Mouse (Mus musculus): ENCODE measurements at regions not wholly inside any gene's neighbourhood (a gene's known extent, or its start where the extent isn't known, plus 50 kb on each side); places are given as distances from the start of the nearest gene placed in this dataset.

DNA sequence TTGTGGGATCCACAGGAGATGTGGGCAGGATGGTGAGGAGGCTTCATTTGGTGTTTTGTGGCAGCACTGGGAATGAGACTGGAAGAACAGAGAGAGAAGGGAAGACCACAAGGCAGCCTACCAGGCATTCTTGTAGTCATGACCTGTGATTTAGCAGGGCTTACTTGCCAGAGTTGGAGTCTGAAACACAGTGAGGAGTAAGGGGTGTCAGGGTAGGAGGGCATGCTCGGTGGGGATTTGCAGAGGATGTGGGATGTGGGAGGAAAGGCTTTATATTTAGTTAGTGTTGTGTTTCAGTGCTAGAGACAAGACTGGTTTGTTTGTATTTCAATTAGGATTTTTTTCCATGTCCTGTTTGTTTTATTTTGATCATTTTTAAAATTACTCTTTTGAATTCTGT, 387.3 kb upstream of the Zic1 start:
- no peaks in the 10 kb centered on the region for H3K36me3 ChIP-seq (replicated peaks; ENCODE audit: control insufficient read depth, insufficient read depth, low read length)
- 32% methylated on average over 1 of the region's 1 CpGs for WGBS
- no peak for ATAC-seq (ENCODE audit: insufficient read depth, low read depth)

GRCm38 (mm10) chr9:91711106-91711505, 345.5 kb upstream of the Zic1 start:
- Histone ChIP-seq H3K36me3 (replicated peaks; ENCODE audit: control insufficient read depth, insufficient read depth, low read length) (no peaks in the 10 kb centered on the region), H3K4me2 (ENCODE audit: low read depth, low read length) (no peak overlapping the region), H3K27me3 (ENCODE audit: control insufficient read depth, insufficient read depth, low read length) (no peaks in the 10 kb centered on the region), H3K9me3 (replicated peaks; ENCODE audit: control insufficient read depth, low read length) (no peaks in the 10 kb centered on the region), H3K4me1 (ENCODE audit: control insufficient read depth, insufficient read depth) (no peaks in the 10 kb centered on the region), H3K27ac (ENCODE audit: low read depth) (no peak overlapping the region), H3K4me3 (ENCODE audit: low read depth, low read length) (no peak overlapping the region), H3K9ac (replicated peaks; ENCODE audit: low read depth, low read length) (no peak overlapping the region)
- ATAC-seq (ENCODE audit: insufficient read depth, low read depth) (no peak), DNase-seq (ENCODE audit: low spot score) (no peak)
- whole genome bisulfite sequencing = 65% methylated on average over 5 of the region's 5 CpGs
- no peak for TF ChIP-seq EP300 (IDR thresholded peaks at IDR 0.05; ENCODE audit: low read depth)
- no peak for TF ChIP-seq CTCF (IDR thresholded peaks at IDR 0.05; ENCODE audit: low read depth)

More for the DNA sequence above, 387.3 kb upstream of the Zic1 start:
- no peak overlapping the region for H3K27ac ChIP-seq (ENCODE audit: low read depth)
- no peak overlapping the region for H3K9ac ChIP-seq (replicated peaks; ENCODE audit: low read depth, low read length)
- DNase-seq (ENCODE audit: low spot score) = no peak
- H3K4me2 ChIP-seq (ENCODE audit: low read depth, low read length) = no peak overlapping the region
- H3K4me1 ChIP-seq (ENCODE audit: control insufficient read depth, insufficient read depth) = no peaks in the 10 kb centered on the region
- no peaks in the 10 kb centered on the region for H3K27me3 ChIP-seq (ENCODE audit: control insufficient read depth, insufficient read depth, low read length)
- TF ChIP-seq EP300 (IDR thresholded peaks at IDR 0.05; ENCODE audit: low read depth) (no peak), CTCF (IDR thresholded peaks at IDR 0.05; ENCODE audit: low read depth) (no peak)
- H3K9me3 ChIP-seq (replicated peaks; ENCODE audit: control insufficient read depth, low read length) = no peaks in the 10 kb centered on the region
- no peak overlapping the region for H3K4me3 ChIP-seq (ENCODE audit: low read depth, low read length)

GRCm38 (mm10) chr9:91680859-91681258, 315.2 kb upstream of the Zic1 start:
- H3K9ac ChIP-seq (replicated peaks; ENCODE audit: low read depth, low read length) = no peak overlapping the region
- no peak overlapping the region for H3K4me3 ChIP-seq (ENCODE audit: low read depth, low read length)
- ATAC-seq (ENCODE audit: insufficient read depth, low read depth) (no peak), DNase-seq (ENCODE audit: low spot score) (no peak)
- H3K9me3 ChIP-seq (replicated peaks; ENCODE audit: control insufficient read depth, low read length) = no peaks in the 10 kb centered on the region
- no peaks in the 10 kb centered on the region for H3K4me1 ChIP-seq (ENCODE audit: control insufficient read depth, insufficient read depth)
- H3K27me3 ChIP-seq (ENCODE audit: control insufficient read depth, insufficient read depth, low read length) = no peaks in the 10 kb centered on the region
- TF ChIP-seq EP300 (IDR thresholded peaks at IDR 0.05; ENCODE audit: low read depth) (no peak), CTCF (IDR thresholded peaks at IDR 0.05; ENCODE audit: low read depth) (no peak)
- no peak overlapping the region for H3K4me2 ChIP-seq (ENCODE audit: low read depth, low read length)
- H3K27ac ChIP-seq (ENCODE audit: low read depth) = no peak overlapping the region
- WGBS = 69% methylated on average over 6 of the region's 6 CpGs
- H3K36me3 ChIP-seq (replicated peaks; ENCODE audit: control insufficient read depth, insufficient read depth, low read length) = no peaks in the 10 kb centered on the region

DNA sequence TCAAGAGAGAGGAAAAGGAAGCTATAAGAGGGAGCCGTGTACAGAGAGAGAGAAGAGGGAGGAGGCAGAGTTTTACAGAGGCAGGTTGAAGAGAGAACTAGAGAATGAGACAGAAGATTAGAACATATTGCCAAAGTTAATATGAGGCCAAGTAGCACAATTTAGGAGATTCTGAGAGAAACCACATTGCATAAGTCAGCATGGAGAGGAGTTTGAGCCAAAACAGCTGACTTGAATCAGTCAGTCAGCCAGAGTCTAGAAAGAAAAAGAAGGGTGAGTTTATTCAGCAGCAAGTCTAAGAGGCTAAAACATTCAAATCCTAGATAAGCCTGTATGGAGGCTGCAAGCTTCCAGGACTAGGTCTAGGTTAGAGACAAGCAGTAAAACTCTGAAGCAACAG, 301.1 kb upstream of the Zic1 start:
- H3K4me1 ChIP-seq (ENCODE audit: control insufficient read depth, insufficient read depth) = no peaks in the 10 kb centered on the region
- DNase-seq (ENCODE audit: low spot score) (no peak), ATAC-seq (ENCODE audit: insufficient read depth, low read depth) (no peak)
- TF ChIP-seq EP300 (IDR thresholded peaks at IDR 0.05; ENCODE audit: low read depth) = no peak
- no peak for TF ChIP-seq CTCF (IDR thresholded peaks at IDR 0.05; ENCODE audit: low read depth)
- no peaks in the 10 kb centered on the region for H3K9me3 ChIP-seq (replicated peaks; ENCODE audit: control insufficient read depth, low read length)
- no peak overlapping the region for H3K4me3 ChIP-seq (ENCODE audit: low read depth, low read length)
- no peak overlapping the region for H3K4me2 ChIP-seq (ENCODE audit: low read depth, low read length)
- H3K36me3 ChIP-seq (replicated peaks; ENCODE audit: control insufficient read depth, insufficient read depth, low read length) = no peaks in the 10 kb centered on the region
- no peaks in the 10 kb centered on the region for H3K27me3 ChIP-seq (ENCODE audit: control insufficient read depth, insufficient read depth, low read length)
- no peak overlapping the region for H3K9ac ChIP-seq (replicated peaks; ENCODE audit: low read depth, low read length)
- H3K27ac ChIP-seq (ENCODE audit: low read depth) = no peak overlapping the region
- WGBS = 52% methylated on average over 1 of the region's 1 CpGs

DNA sequence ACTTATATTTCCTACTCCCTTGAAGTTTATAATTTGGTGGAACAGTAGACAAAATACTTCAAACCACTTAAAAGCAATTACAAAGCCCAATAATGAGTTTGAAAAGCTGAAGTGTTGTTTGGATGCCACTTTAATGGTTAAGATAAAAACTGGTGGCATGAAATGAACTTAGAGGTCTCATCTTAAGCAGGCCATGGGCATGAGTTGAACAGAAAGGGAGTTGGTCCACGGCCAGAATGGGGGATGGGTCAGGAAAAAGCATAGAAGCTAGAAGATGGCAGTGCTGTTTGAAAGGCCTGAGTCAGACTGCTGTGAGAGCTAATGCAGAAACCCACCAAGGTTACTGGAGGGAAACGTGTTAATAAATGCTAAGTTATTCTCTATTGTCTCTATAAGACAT, 294.5 kb upstream of the Zic1 start:
- no peaks in the 10 kb centered on the region for H3K4me1 ChIP-seq (ENCODE audit: control insufficient read depth, insufficient read depth)
- H3K36me3 ChIP-seq (replicated peaks; ENCODE audit: control insufficient read depth, insufficient read depth, low read length) = no peaks in the 10 kb centered on the region
- TF ChIP-seq EP300 (IDR thresholded peaks at IDR 0.05; ENCODE audit: low read depth) (no peak), CTCF (IDR thresholded peaks at IDR 0.05; ENCODE audit: low read depth) (no peak)
- no peak for ATAC-seq (ENCODE audit: insufficient read depth, low read depth)
- H3K27ac ChIP-seq (ENCODE audit: low read depth) = no peak overlapping the region
- H3K27me3 ChIP-seq (ENCODE audit: control insufficient read depth, insufficient read depth, low read length) = no peaks in the 10 kb centered on the region
- H3K9me3 ChIP-seq (replicated peaks; ENCODE audit: control insufficient read depth, low read length) = no peaks in the 10 kb centered on the region
- no peak overlapping the region for H3K9ac ChIP-seq (replicated peaks; ENCODE audit: low read depth, low read length)
- no peak overlapping the region for H3K4me3 ChIP-seq (ENCODE audit: low read depth, low read length)
- WGBS = 41% methylated on average over 2 of the region's 2 CpGs
- H3K4me2 ChIP-seq (ENCODE audit: low read depth, low read length) = no peak overlapping the region
- DNase-seq (ENCODE audit: low spot score) = no peak

- WGBS = 43% methylated on average over 4 of the region's 4 CpGs
- DNase-seq (ENCODE audit: low spot score) = no peak
- H3K4me2 ChIP-seq (ENCODE audit: low read depth, low read length) = no peak overlapping the region
- no peaks in the 10 kb centered on the region for H3K27me3 ChIP-seq (ENCODE audit: control insufficient read depth, insufficient read depth, low read length)
- TF ChIP-seq CTCF (IDR thresholded peaks at IDR 0.05; ENCODE audit: low read depth) (peak; percentile 15; the same call in 1 of the 2 replicates), EP300 (IDR thresholded peaks at IDR 0.05; ENCODE audit: low read depth) (no peak)
- H3K36me3 ChIP-seq (replicated peaks; ENCODE audit: control insufficient read depth, insufficient read depth, low read length) = no peaks in the 10 kb centered on the region
- no peak overlapping the region for H3K9ac ChIP-seq (replicated peaks; ENCODE audit: low read depth, low read length)
- no peaks in the 10 kb centered on the region for H3K4me1 ChIP-seq (ENCODE audit: control insufficient read depth, insufficient read depth)
- ATAC-seq (ENCODE audit: insufficient read depth, low read depth) = no peak
- H3K4me3 ChIP-seq (ENCODE audit: low read depth, low read length) = no peak overlapping the region
- no peak overlapping the region for H3K27ac ChIP-seq (ENCODE audit: low read depth)
- H3K9me3 ChIP-seq (replicated peaks; ENCODE audit: control insufficient read depth, low read length) = no peaks in the 10 kb centered on the region
These were observed 288.5 kb upstream of the Zic1 start for GRCm38 (mm10) chr9:91654071-91654470.

All from heart, postnatal 0 days (tissue).